Mouse (Mus musculus) small intestine, adult 2 months (tissue): ENCODE data around the gene Sema5b. TPM values are rescaled to one million over a fixed set of nuclear protein-coding genes. Genes with fewer than 3 reads are reported as not detected.

ENCODE experiments used
- H3K27ac ChIP-seq: fragments of 200-500 bp; 2 replicates; pipeline ENCODE4 v1.5.1; 2012; ENCODE audit warnings: low read depth, low read length, control low read depth, inconsistent platforms; ENCODE audit not compliant: insufficient read depth
- H3K27me3 ChIP-seq: fragments of 200-500 bp; 2 replicates; pipeline ENCODE4 v1.6.1; 2012; ENCODE audit warnings: mild to moderate bottlenecking, moderate library complexity, low read length, inconsistent platforms; ENCODE audit not compliant: control insufficient read depth, insufficient read depth
- H3K36me3 ChIP-seq: fragments of 200-500 bp; 2 replicates; pipeline ENCODE4 v1.6.1; 2012; ENCODE audit warnings: mild to moderate bottlenecking, low read length, control low read depth, inconsistent platforms; ENCODE audit not compliant: control insufficient read depth, insufficient read depth
- H3K4me1 ChIP-seq: fragments of 200-500 bp; 2 replicates; pipeline ENCODE4 v1.6.1; 2012; ENCODE audit warnings: low read length, inconsistent platforms, mixed read lengths; ENCODE audit not compliant: control insufficient read depth, insufficient read depth, insufficient read length
- H3K4me3 ChIP-seq: fragments of 200-500 bp; 2 replicates; pipeline ENCODE4 v1.5.1; 2012; ENCODE audit warnings: low read depth, mild to moderate bottlenecking, control low read depth, inconsistent platforms, low read length, moderate library complexity
- CTCF ChIP-seq: fragments of 200-500 bp; IDR thresholded peaks from 2 replicates; pipeline ENCODE4 v1.5.1; 2012; ENCODE audit warnings: low read depth, mild to moderate bottlenecking, control low read depth, inconsistent platforms, low read length, moderate library complexity, mixed read lengths; ENCODE audit not compliant: insufficient replicate concordance, insufficient read length; ENCODE audit errors: extremely low read depth
- POLR2A ChIP-seq: fragments of 200-500 bp; IDR thresholded peaks from 2 replicates; pipeline ENCODE4 v1.6.1; 2012; ENCODE audit warnings: low read depth, mild to moderate bottlenecking, control low read depth, inconsistent platforms, low read length, moderate library complexity
- WGBS: fragments of 180-500 bp; shearing (Covaris S2); methylation state at CpG from one replicate; pipeline ENCODE4 v1.1.7; 2018; 5-methylcytosine and 5-hydroxymethylcytosine counted together
- polyA plus RNA-seq: library from polyadenylated mRNA; depleted of rRNA; stranded (reverse); fragments of >200 nt; gene quantifications from 2 replicates; pipeline ENCODE4 v1.2.3, GENCODE M21; 2012

Gene Sema5b
- polyA plus RNA-seq, 1 experiment, result 0.49 TPM

- Histone ChIP-seq H3K4me1 (peaks cover 5% of the 10 kb centered on the region; the same call in 1 of the 2 replicates), H3K36me3 (no peaks in the 10 kb centered on the region), H3K4me3 (no peak overlapping the region), H3K27me3 (peaks cover 14% of the 10 kb centered on the region; the same call in 1 of the 2 replicates), H3K27ac (no peak overlapping the region)
- TF ChIP-seq POLR2A (no peak), CTCF (no peak)
- WGBS, result 77% methylated on average over 4 of the region's 4 CpGs
Observed at GRCm38 (mm10) chr16:35664847-35665246, 123.9 kb downstream of the Sema5b start.

- H3K27ac ChIP-seq, result no peak overlapping the region
- WGBS, result 69% methylated on average over 8 of the region's 8 CpGs
- H3K27me3 ChIP-seq, result no peaks in the 10 kb centered on the region
- TF ChIP-seq CTCF, result no peak
- no peak for TF ChIP-seq POLR2A
- no peak overlapping the region for H3K4me3 ChIP-seq
- no peaks in the 10 kb centered on the region for H3K4me1 ChIP-seq
- H3K36me3 ChIP-seq, result no peaks in the 10 kb centered on the region
Observed at GRCm38 (mm10) chr16:35677511-35678113, 136.7 kb downstream of the Sema5b start.

- no peak overlapping the region for H3K4me3 ChIP-seq
- 11% methylated on average over 3 of the region's 3 CpGs for WGBS
- TF ChIP-seq POLR2A, result no peak
- TF ChIP-seq CTCF, result no peak
- no peaks in the 10 kb centered on the region for H3K4me1 ChIP-seq
- no peaks in the 10 kb centered on the region for H3K36me3 ChIP-seq
- H3K27me3 ChIP-seq, result no peaks in the 10 kb centered on the region
- H3K27ac ChIP-seq, result no peak overlapping the region
Observed at GRCm38 (mm10) chr16:35678476-35678875, 137.5 kb downstream of the Sema5b start.

GRCm38 (mm10) chr16:35681327-35682108 is 140.6 kb downstream of the Sema5b start:
- 75% methylated on average over 17 of the region's 17 CpGs for WGBS
- Histone ChIP-seq H3K36me3 (no peaks in the 10 kb centered on the region), H3K4me1 (no peaks in the 10 kb centered on the region), H3K27ac (no peak overlapping the region), H3K4me3 (no peak overlapping the region), H3K27me3 (no peaks in the 10 kb centered on the region)
- TF ChIP-seq POLR2A (no peak), CTCF (no peak)

- Histone ChIP-seq H3K4me3 (no peak overlapping the region), H3K27ac (no peak overlapping the region), H3K36me3 (no peaks in the 10 kb centered on the region), H3K4me1 (no peaks in the 10 kb centered on the region), H3K27me3 (no peaks in the 10 kb centered on the region)
- 85% methylated on average over 13 of the region's 13 CpGs for WGBS
- TF ChIP-seq CTCF (no peak), POLR2A (no peak)
Observed at GRCm38 (mm10) chr16:35685027-35685426, 144.1 kb downstream of the Sema5b start.

GRCm38 (mm10) chr16:35686491-35686890 is 145.5 kb downstream of the Sema5b start:
- H3K4me1 ChIP-seq, result no peaks in the 10 kb centered on the region
- TF ChIP-seq POLR2A (no peak), CTCF (no peak)
- no peaks in the 10 kb centered on the region for H3K36me3 ChIP-seq
- no peaks in the 10 kb centered on the region for H3K27me3 ChIP-seq
- no peak overlapping the region for H3K4me3 ChIP-seq
- H3K27ac ChIP-seq, result no peak overlapping the region
- WGBS, result 78% methylated on average over 7 of the region's 7 CpGs

- peaks cover 8% of the 10 kb centered on the region for H3K36me3 ChIP-seq
- H3K27ac ChIP-seq, result no peak overlapping the region
- WGBS, result 89% methylated on average over 7 of the region's 7 CpGs
- TF ChIP-seq POLR2A (no peak), CTCF (no peak)
- no peaks in the 10 kb centered on the region for H3K4me1 ChIP-seq
- H3K4me3 ChIP-seq, result no peak overlapping the region
- no peaks in the 10 kb centered on the region for H3K27me3 ChIP-seq
Observed at GRCm38 (mm10) chr16:35691606-35692005, 150.7 kb downstream of the Sema5b start.
